Mouse (Mus musculus) T-helper 1 cell (primary cell): ENCODE data around the gene Olfr784.
"Not testable (repeated sequence)": the region's sequence is repeated elsewhere in the genome, so short reads cannot be mapped to it uniquely, and the experiment has no call there.

Experiments
- in situ Hi-C: fragments of 300-600 bp; cut with MboI, MseI; formaldehyde crosslinking; loops from one replicate; pipeline ENCODE4 v1.15.1; 2025; ENCODE audit warnings: high pct_unique_total_duplicates

The Olfr784 gene

GRCm38 (mm10) chr10:129383783-129384182 is at the start of gene Olfr784:
Olfr784 (plus strand) TSS chr10:129384083.
- in situ Hi-C loops: no loop called here

GRCm38 (mm10) chr10:129348550-129348949 is 35.3 kb upstream of the Olfr784 start, which contains the start of gene Olfr782:
Olfr782 (plus strand) TSS chr10:129348850.
- in situ Hi-C loops: no loop called here

DNA sequence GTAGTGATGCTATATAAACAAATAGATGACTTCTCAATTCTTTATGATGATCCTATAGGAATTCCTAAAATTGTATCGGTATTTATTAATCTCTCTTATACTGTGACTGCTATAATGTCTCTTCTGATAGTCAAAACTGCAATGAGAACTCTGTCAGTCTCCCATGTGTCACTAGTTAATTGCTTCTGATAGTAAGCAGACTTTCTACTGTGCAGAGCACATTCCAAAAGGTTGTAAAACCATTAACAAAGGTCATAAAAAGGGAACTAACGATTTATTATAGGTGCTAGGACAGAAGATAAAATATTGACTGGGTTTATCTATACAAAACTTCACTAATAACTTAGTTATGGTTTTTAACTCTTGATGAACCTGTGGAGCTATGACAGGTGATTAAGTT is 31.4 kb upstream of the Olfr784 start:
- in situ Hi-C loops: loop anchor here (5.0 kb wide), 1 partner anchor 40 kb away; no protein-coding TSS in a partner anchor

DNA sequence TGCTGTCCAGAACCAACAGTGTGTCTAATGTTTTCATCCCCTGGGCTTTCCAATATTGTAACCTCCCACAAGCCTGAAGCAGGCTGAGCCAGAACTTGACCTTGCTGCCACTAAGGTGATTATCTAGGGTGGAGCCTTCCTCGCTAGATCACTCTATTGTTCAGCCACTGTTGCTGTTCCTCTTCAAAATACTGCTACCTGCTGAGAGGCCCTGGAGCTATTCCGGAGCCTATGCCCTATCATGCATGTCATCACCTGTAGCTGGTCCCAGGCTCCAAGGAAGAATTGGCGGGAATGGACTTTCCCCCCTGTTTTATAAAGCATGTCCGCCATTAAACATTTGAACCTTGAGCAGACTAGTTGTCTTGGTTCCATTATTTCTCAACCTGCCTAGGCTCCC is 27.4 kb upstream of the Olfr784 start:
- in situ Hi-C loops: loop anchor here (5.0 kb wide), 1 partner anchor 94 kb away; no protein-coding TSS in a partner anchor

DNA sequence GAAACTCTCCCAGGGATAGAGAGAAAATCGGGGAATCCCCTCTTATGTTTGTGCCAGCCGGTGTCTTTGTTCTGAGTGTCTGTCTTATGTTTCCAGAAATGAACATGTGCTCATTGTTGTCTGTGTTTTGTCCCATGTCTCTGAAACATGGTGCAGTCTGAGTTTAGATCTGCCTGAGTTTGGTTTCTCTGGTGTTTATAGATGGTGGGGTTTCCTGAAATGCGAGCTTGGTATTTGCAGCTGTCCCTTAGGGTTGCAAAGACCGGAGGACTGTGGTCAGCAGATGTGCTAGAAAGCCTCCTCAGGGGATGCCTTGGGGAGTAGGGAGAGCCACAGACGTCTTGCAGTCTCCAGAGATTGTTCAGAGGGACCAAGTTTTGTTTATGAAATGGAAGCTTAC is 26.6 kb upstream of the Olfr784 start:
- in situ Hi-C loops: loop anchor here (5.0 kb wide), 1 partner anchor 95 kb away; no protein-coding TSS in a partner anchor

GRCm38 (mm10) chr10:129374051-129374450 is 9.8 kb upstream of the Olfr784 start:
- in situ Hi-C loops: not testable (repeated sequence)

- in situ Hi-C loops: no loop called here
Observed at GRCm38 (mm10) chr10:129400892-129401291, 17.0 kb downstream of the Olfr784 start.

GRCm38 (mm10) chr10:129405126-129405525 is 21.2 kb downstream of the Olfr784 start, which contains the start of gene Olfr785:
Olfr785 (plus strand) TSS chr10:129405426.
- in situ Hi-C loops: no loop called here

GRCm38 (mm10) chr10:129427006-129427405 is 43.1 kb downstream of the Olfr784 start, which contains the start of gene Olfr786:
Olfr786 (plus strand) TSS chr10:129427306.
- in situ Hi-C loops: no loop called here
